Mouse (Mus musculus): Measurements from ENCODE around the gene Tas2r117.

Gene Tas2r117

GRCm38 (mm10) chr6:132802518-132802917, at the start of gene Tas2r117:
TSS of gene Tas2r117 (plus strand) at chr6:132802818.
- no peak for DNase-seq (ENCODE audit: low read depth)

GRCm38 (mm10) chr6:132754430-132754829, 48.2 kb upstream of the Tas2r117 start, which contains the start of gene Tas2r124:
TSS of gene Tas2r124 (plus strand) at chr6:132754730.
- DNase-seq (ENCODE audit: low read depth) = no peak

- DNase-seq (ENCODE audit: low read depth) = no peak
These were observed 40.8 kb upstream of the Tas2r117 start, which contains the start of gene Tas2r102 for GRCm38 (mm10) chr6:132761831-132762230. TSS of gene Tas2r102 (plus strand) at chr6:132762131.

GRCm38 (mm10) chr6:132778062-132778461, 24.6 kb upstream of the Tas2r117 start, which contains the start of gene Tas2r136:
TSS of gene Tas2r136 (minus strand) at chr6:132778162.
- DNase-seq (ENCODE audit: low read depth) = no peak

- no peak for DNase-seq (ENCODE audit: low read depth)
These were observed 7.2 kb upstream of the Tas2r117 start for GRCm38 (mm10) chr6:132795393-132795792.

- no peak for DNase-seq (ENCODE audit: low read depth)
These were observed 44.2 kb downstream of the Tas2r117 start, which contains the start of gene Tas2r123 for GRCm38 (mm10) chr6:132846842-132847241. TSS of gene Tas2r123 (plus strand) at chr6:132847142.
